Mouse (Mus musculus) mature B cell (primary cell): Measurements from ENCODE around the gene Klk8.

Experiments used
- in situ Hi-C: fragments of 300-500 bp; cut with MboI; formaldehyde crosslinking; loops from 2 replicates; pipeline ENCODE4 v1.14.3; 2019

Gene Klk8

GRCm38 (mm10) chr7:43791591-43791990, 5.8 kb upstream of the Klk8 start, which contains the start of gene Klk9:
Gene Klk9, plus strand, starts transcription at chr7:43791891.
- in situ Hi-C loops, result loop anchor here (10.0 kb wide), 1 partner anchor 63 kb away; no protein-coding TSS in a partner anchor

- in situ Hi-C loops, result loop anchor here (10.0 kb wide), 1 partner anchor 58 kb away; no protein-coding TSS in a partner anchor
These were observed 1.0 kb upstream of the Klk8 start for GRCm38 (mm10) chr7:43796355-43796754.

- in situ Hi-C loops, result loop anchor here (10.0 kb wide), 1 partner anchor 57 kb away; no protein-coding TSS in a partner anchor
These were observed 576 bp downstream of the Klk8 start for GRCm38 (mm10) chr7:43797844-43798462.

GRCm38 (mm10) chr7:43799876-43800275, 2.5 kb downstream of the Klk8 start:
- in situ Hi-C loops, result loop anchor here (10.0 kb wide), 1 partner anchor 55 kb away; no protein-coding TSS in a partner anchor

- in situ Hi-C loops, result no loop called here
These were observed 13.6 kb downstream of the Klk8 start, which contains the start of gene Klk7 for GRCm38 (mm10) chr7:43810994-43811393. Gene Klk7, plus strand, starts transcription at chr7:43811294.

GRCm38 (mm10) chr7:43815211-43815610, 17.8 kb downstream of the Klk8 start:
- in situ Hi-C loops, result no loop called here

- in situ Hi-C loops, result no loop called here
These were observed 19.4 kb downstream of the Klk8 start for GRCm38 (mm10) chr7:43816746-43817145.

- in situ Hi-C loops, result no loop called here
These were observed 24.2 kb downstream of the Klk8 start for GRCm38 (mm10) chr7:43821581-43821980.

- in situ Hi-C loops, result no loop called here
These were observed 26.8 kb downstream of the Klk8 start, which contains the start of gene Klk6 for GRCm38 (mm10) chr7:43824199-43824598. Gene Klk6, plus strand, starts transcription at chr7:43824499.

GRCm38 (mm10) chr7:43826056-43826455, 28.7 kb downstream of the Klk8 start:
- in situ Hi-C loops, result no loop called here

GRCm38 (mm10) chr7:43827706-43828105, 30.3 kb downstream of the Klk8 start:
- in situ Hi-C loops, result no loop called here

- in situ Hi-C loops, result no loop called here
These were observed 31.6 kb downstream of the Klk8 start for GRCm38 (mm10) chr7:43829006-43829405.

GRCm38 (mm10) chr7:43841701-43842100, 44.3 kb downstream of the Klk8 start, which contains the start of gene Klk5:
Gene Klk5, plus strand, starts transcription at chr7:43841971.
- in situ Hi-C loops, result no loop called here

GRCm38 (mm10) chr7:43843801-43844200, 46.4 kb downstream of the Klk8 start:
- in situ Hi-C loops, result no loop called here

- in situ Hi-C loops, result loop anchor here (10.0 kb wide), 1 partner anchor 57 kb away; the partner anchor contains the start of genes Klk8 and Klk9
These were observed 54.2 kb downstream of the Klk8 start for GRCm38 (mm10) chr7:43851616-43852015.
